Mouse (Mus musculus) testis, postnatal 14 days (tissue): ENCODE results near the gene P4ha1.

Experiments
- DNase-seq: peaks from one replicate; pipeline ENCODE4 v3.0.0; 2021; ENCODE audit warnings: low spot score

P4ha1 gene

DNA sequence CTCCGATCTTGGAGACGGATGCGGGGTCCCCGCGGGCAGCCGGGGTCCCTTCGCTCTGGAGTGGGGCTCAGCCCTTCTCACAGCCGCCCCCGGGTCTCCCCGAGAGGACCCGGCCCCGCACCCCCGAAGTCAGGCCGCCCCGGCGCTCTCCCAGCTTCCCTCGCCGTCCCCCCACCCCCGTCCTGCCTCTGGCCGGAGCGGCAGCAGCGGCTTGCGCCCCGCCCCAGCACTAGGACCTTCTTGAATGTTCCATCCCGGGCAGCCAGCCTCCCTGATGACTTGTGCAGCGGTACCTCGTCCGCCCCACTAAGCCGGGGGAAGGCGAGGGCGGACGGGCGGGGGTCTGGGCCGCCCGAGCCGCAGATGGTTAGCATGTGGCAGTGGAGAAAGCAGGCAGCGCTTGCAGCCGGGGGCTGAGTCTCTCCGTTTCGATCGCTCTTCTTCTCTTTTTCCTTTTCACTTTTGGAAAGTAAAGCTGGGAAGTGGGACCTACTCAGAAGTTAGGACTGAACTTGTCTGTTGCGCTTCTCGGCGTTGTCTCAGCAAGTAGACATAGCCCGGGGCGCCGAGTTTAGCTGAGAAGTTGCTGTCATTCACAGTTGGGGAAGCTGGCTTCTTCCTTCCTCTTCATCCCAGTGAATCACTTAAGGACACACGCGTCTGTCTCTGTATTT, 529 bp downstream of the P4ha1 start:
- DNase-seq = peak; percentile 68

DNA sequence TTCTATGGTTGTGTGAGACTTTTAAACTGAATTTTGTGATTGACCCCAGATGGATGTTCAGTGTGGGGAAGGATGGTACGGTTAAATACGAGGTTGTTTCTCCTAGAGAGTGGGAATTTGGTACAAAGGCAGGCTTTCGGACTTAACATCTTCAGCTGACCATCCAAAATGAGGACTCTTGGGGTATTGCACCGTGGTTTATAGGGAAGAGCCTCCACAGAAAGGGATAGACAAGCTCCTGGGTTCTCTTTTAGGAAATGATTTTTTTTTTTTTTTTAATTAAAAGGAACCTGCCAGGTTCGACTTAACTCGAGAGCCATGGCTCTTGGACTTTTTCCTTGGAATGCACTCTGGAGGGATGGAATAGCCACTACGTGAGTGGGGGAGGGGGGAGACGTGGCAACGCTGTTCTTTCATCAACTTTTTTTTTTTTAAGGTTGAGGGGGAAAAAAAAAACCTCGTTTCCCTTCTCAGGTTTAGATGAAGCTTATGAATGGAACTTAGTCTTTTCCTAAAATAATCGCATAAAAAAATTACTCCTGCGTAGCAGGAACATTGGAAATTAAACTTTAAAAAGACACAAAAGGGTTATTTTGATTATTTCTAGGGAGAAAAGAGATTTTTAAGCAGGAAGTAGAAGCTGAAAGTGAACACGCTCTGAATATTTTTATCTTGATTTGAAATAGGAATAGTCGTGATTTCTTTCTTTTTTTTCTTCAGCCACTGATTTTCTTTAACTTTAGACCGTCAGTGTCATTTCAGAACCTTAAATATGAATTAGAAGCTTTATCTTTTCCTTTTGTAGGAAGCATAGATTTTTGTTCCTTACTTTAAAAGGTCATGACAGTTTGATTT, 1.4 kb downstream of the P4ha1 start:
- DNase-seq = no peak

DNA sequence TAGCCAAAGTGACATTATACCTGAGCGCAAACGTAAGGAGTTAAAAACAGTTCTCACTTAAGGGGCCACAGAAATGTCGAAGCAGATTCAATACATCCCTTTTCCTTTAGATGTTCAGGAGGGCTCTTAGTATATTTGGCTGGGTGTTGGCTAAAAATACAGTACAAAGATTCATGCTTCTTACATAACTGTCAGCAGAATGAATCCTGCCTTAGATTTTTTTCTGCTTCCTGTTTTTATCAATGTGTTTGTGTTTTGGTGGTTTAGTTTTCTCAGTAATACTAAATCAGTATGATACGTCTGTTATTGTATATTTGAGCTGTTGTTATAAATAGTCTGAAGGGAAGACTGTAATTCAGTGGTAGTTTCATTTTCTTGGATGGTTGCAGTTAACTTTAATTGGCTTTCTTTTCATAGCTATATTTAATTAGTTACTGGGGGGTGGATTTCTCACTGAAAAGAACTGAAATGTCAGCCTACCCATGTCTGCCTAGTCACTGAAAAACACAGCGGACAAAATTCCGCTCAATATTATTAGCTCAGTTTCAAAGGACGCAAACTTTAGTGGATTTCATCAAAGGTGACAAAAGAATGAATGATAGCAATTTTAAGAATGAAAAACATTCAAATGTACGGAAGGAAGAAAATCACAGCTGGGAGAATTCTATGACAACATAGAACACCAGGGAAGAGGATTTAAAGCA, 3.7 kb downstream of the P4ha1 start:
- no peak for DNase-seq

DNA sequence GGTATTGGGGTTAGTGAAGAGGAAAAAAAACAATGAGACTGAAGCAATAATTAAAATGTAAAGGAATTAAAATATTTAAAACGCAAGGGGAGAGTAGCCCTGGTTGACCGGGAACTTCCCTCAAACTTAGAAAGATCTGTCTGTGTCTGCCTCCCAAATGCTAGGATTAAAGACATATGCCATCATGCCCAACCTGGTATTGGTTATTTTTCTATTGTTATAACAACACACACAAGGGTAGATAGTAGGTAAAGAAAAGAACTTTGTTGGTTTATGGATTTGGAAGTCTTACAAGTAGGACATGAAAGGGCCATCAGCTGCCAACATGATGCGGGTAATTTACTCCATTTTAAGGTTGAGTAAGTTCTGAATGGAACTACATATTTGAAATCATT, 4.2 kb downstream of the P4ha1 start:
- DNase-seq = no peak

DNA sequence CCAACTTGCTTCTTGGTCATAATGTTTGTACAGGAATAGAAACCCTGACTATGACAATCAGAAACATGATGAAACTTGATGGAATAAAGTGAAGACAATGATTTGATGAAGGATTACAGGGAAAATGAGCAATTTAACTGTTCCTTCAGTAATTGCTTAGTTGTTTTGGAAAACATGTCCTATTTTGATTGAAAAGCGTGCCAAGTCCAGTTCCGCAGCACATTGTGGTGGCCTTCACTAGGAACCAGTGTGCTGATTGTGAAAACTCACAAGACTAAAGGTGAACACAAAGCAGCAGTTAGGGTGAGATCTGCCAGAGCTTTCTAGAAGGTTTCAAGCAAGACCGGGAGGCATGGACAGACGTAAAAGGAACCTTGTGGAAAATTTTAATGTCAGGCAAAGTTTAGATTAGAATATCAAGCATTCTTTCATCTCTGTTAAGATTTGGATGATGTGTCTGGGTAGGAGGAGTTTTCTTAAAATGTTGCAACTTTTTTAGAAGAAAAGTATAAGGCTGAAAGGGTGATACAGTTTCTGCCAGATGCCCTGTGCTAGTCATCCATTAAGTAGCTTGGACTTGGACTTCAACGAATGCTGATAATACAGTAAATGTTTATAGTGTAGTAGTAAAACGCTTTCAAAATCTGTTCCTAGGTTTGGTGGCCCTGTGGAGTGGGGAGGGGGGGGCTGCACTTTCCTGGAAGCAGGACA, 8.6 kb downstream of the P4ha1 start:
- DNase-seq = no peak

DNA sequence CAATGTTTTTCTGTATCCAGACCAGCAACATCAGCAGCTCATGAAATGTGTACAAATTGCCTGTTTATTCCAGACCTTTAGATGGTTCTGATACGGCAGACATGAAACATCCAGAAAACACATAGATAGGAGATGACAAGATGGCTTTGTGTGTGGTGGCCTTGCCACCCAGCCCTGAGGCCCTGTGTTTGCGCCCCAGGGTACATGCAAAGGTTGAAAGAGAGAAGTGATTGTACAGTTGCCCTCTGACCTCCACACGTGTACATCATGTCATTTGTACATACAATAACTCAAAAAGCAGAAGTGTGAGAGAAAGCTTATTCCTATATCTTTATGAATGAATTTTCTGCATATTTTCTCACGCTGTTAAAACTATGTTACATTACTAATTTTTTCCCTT, 10.3 kb downstream of the P4ha1 start:
- no peak for DNase-seq

DNA sequence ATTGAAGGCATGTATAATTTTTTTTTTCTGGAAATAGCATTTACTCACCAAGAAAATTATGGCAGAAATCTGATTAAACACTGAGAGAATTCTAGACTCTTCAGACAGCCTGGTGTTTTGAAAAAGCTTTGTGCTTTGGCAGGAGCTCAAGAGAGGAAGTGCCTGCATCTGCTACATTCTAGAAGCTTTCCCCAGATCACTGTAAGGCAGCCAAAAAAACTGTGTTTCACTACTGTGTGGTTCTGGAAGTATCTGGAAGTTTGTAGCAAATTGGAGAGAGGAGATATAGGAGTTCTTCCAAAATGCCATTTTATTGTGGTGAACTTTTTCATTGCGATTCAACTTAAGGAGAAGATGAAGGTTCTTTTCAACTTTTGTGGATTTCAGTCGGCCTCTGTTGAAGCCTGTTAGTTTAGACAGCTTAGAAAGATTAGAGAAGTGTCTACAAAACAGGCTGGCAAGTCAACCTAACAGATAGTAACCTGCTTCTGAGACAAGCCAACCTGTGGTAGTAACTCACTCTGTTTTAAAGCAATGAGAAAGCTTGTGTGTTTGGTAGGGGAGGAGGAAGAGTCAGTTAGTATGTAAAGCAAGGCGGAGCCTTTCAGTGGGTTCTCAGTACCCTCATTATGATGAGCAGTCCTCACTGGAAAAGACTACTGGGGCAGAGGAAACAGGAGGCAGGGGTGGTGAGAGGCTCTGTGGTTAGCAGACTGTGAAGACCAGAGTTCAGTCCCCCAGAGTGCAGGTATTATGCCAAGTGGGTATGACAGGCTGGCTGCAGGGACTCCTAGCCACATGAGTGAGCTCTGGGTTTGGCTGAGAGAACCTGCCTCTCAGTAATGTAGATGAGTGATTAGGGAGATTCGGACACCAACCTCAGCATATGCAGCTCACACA, 12.1 kb downstream of the P4ha1 start:
- peak; percentile 75 for DNase-seq

DNA sequence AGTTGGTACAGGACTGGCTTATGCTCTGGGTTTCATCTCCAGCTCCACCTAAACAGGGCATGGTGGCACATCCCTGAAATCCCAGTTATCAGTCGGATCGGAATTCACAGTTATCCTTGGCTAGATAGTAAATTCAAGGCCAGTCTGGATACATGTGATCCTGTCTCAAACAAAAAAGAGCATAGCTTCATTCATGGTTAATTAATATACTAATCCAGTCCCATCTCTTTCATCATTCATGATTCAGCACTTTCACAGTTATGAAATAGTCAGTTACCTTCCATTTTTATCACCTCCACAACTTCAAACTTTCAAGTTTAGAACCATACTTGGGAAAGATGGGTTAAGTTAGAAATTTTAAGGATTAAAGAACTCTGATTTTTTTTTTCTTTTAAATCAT, 13.0 kb downstream of the P4ha1 start:
- no peak for DNase-seq

DNA sequence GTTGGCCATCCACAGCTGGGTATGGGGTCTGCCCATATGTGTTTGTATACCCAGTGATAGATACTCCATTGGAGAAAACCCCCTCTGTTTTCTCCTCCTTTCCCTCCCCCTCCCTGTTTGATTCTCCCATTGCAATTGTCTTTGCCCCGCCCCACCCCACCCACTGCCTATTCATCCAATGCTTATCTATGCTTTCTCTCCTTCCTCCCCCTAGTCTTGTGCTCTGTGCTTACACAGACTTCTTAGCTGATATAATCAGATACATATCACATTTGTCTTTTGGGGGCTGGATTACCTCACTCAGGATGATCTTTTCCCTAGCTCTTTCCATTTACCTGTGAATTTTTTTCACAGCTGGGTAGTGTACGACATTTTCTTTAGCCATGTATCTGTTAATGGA, 23.5 kb downstream of the P4ha1 start:
- DNase-seq = no peak

DNA sequence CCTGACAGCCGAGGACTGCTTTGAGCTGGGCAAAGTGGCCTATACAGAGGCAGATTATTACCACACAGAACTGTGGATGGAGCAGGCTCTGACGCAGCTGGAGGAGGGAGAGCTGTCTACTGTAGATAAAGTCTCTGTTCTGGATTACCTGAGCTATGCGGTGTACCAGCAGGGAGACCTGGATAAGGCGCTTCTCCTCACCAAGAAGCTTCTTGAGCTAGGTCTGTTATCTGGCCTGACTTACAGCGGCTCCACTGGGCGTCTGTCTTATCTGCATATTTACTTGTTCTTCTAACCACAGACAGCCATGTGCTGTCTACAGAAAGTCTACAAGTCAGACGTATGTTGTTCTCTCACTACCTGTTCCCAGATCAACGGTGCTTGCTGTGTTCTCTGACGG, 25.1 kb downstream of the P4ha1 start:
- no peak for DNase-seq

DNA sequence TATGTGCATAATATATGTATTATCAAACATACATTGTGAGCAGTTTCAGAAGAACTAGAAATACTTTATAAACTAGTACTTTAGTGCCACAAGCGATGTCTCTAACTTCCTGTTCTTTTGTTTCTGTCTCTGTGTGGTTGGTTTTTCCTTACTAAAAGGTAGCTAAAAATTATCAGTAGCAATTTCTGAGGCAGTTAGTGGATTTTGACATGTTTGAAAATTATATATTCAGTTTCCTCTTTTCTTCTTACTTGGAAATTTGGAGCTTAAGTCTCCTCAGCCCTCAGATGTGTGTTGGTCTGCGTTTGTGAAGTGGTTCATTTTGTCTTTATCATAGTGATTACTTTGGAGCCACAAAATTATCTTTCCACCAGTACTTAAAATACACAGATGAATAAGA, 26.4 kb downstream of the P4ha1 start:
- DNase-seq = no peak

DNA sequence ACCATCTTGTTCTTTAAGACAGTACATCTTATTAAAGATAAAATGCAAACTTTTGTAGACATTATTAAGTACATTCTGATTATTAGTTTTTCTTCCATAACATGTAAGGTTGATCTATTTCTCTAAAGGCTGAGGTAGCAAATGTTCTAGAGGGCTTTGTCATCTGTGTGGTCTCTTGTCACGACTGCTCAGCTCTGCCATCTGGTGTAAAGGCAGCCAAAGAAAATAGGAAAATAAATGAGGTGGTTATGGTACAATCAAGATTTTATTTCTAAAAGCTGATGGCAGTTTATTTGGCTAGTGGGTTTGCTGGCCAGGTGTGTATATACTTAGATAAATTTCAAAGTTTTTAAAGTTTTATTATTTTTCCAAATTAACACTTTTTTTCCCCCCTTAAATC, 30.0 kb downstream of the P4ha1 start:
- no peak for DNase-seq

DNA sequence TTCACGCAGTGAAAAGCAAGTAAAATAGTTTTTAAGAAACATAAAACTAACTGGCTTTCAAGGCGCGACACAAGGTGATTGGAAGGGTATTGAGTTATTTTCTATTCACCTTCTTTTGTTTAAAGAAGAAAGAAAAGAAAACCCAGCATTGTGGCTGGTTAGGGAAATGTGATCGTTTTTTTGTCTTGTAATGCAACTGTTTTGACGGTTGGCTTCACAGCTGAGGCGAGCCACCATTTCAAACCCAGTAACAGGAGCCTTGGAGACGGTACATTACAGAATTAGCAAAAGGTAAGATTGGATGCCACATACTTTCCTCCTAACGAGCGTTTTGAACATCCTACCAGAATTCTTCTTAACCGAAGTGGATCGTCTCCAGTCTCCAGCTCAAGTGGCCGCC, 31.0 kb downstream of the P4ha1 start:
- DNase-seq = no peak

DNA sequence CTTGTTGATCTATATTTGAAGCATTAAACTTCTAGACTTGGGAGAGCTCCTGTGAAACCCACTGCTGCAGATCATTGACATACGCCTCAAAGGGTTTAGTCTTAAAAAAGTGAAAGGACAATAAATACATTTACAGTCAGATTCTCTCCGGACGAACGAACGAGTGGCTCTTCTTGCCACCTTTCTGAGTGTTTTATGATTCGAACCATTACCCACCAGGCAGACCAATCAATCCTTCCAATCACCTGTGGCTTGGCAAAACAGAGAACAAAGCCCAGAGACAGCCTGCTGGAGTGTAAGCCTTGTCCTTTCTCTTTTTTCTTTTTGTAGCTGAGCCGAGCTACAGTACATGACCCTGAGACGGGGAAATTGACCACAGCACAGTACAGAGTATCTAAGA, 31.9 kb downstream of the P4ha1 start:
- no peak for DNase-seq

DNA sequence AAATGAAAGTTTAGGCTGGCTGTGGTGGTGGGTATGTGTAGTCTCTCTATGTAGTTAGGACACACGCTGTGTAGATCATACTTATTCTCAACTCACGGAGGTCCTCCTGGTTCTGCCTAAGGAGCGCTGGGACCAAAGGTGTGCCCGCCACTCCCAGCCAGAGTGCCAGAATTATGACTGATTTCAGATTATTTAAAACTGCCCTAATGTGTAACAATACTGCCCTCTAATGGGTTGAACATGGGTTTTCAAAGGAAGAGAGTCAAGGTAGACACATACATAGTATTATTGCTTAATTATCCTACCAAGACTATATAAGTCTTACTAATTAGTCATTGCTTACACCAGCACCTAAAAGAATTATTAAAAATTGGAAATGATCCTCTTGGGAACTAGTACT, 35.6 kb downstream of the P4ha1 start:
- no peak for DNase-seq

DNA sequence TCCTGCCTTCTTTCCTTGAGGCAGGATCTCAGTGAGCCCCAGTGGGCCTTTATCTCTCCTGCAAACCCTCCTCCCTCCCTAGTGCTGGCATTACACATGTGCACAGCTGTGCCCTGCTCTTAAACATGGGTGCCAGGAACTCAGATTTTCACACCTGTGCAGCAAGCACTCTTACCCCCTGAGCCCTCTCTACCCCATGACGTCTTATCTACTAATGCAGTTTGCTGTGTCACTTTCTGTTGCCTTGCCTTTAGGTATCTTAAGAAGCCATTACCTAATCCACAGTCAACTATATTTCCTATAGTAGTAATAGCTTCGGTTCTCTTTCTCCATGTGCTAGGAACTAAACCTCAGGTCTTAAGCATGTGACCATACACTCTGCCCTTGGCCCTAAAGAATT, 40.1 kb downstream of the P4ha1 start:
- DNase-seq = no peak

DNA sequence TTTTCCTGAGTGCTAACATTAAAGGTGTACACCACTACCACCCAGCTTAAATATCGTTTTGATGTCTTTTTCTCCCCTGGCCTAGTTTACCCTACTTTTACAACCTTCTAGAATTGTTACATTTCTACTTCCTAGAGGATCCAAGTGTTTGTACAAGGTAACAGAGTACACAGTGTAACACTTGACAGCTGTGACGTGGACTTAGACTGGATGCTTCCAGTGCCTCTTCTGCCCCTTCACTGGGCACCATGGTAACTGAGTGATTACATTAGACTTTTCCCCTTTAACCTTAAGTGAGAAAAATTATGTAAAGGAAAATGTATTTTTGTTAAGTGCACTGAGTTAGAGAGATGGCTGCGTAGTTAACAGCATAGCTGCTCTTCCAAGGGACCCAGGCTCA, 41.5 kb downstream of the P4ha1 start:
- no peak for DNase-seq

DNA sequence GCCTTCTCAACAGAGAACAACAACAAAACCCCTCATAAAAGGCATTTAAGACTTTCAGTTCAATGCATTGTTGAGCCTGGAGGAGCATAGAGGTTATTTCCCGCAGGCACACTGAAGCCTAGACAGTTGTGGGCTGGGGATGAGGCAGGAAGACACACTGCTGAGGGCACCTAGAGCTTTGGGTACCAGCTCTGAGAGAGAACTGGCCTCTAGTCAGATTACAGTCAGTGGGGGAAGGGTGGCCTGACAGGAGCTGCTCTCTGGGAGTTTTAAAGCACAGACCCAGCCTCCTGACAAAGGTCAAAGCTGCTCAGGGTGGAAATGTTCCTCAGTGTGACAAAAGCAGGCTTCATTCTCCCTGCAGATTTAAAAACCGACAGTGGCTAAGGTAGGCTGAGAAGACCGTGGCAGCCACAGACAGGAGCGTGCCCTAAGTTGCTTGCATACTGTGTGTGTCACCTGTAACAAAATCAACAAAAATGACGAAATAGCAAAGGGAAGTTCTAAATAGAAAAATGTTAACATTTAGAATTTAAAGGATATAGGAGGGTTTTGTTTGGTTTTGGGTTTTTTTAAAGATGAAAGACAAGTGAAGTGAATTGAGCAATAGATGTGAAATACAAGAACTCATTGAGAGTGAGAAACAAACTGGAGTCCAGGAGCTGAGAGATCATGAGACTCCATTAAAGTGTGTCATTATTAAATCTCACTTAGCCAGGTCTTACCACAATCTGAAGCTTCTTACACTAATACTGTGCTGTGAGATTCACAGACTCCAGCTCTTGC, 42.9 kb downstream of the P4ha1 start:
- DNase-seq = no peak

DNA sequence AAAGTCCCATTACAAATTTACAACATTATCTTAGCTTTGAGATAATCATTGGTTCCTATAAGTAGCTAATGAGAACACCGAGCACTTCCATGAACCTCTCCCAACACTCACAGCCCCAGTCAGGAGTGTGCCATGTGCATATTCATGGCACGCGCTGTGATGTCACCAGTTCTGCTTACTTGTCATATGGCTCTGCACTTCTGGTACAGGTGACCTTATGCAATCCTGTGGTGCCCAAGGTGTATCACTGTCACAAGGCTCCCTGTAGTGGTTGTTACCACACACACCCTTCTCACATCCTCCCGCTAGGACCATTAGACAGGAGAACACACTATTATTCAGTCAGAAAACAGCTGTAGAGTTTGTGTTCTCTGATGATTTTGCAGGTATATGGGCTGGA, 43.6 kb downstream of the P4ha1 start:
- no peak for DNase-seq

DNA sequence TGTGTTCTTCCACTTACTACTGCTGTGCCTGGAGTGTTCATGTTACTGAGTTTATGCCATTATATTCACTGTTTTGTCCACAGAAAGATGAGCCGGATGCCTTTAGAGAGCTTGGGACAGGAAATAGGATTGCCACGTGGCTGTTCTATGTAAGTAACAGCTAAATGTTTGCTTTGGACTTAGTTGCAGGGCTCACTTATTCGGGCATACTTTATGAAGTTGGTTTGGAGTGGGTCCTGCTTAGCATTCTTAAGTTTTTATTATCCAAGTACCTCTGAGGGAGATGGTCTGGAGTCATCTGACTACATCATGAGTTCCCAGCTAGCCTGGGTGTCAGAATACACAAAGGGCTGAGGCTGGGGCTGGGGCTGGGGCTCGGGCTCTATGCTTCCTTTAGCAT, 44.1 kb downstream of the P4ha1 start:
- no peak for DNase-seq

DNA sequence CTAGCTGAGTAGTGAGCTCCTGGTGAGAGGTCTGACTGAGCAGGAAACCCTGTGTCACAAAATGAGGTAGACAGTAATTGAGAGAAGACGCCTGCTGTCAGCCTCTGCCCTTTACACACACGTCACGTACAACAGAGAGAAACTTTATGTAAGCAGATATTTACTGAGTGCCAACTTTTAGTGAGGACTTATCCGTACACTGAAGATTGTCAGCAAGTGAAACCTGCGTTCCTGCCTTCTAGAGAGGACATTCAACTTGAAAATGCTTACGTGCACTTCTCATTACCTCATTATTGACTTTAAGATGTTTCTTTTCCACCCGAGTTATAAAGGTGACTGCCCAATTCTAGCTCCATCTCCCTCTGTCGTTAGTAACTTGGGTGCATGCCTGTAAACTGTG, 45.6 kb downstream of the P4ha1 start:
- DNase-seq = no peak
